Mouse (Mus musculus) forebrain, embryonic 12.5 days (tissue): ENCODE data around the gene Fam178b. TPM values are rescaled to one million over a fixed set of nuclear protein-coding genes. Genes with fewer than 3 reads are reported as not detected.
A peak's percentile ranks its signal among the peaks of the same experiment; 100 is the strongest.
"Not testable (repeated sequence)": the region's sequence is repeated elsewhere in the genome, so short reads cannot be mapped to it uniquely, and the experiment has no call there.

ENCODE experiments used
- ATAC-seq: fragments of 200-750 bp; cut with Nextera tagmentation; 2 replicates; pipeline ENCODE4 v1.8.0; 2017; ENCODE audit warnings: moderate TSS enrichment; ENCODE audit not compliant: low FRiP score
- H3K27ac ChIP-seq: fragments of 300-500 bp; sonication (generic); 2 replicates; pipeline ENCODE4 v1.5.1; 2016; ENCODE audit warnings: mild to moderate bottlenecking
- H3K27me3 ChIP-seq: fragments of 300-500 bp; sonication (generic); 2 replicates; pipeline ENCODE4 v1.6.1; 2016; ENCODE audit warnings: mild to moderate bottlenecking
- H3K36me3 ChIP-seq: fragments of 300-500 bp; sonication (generic); replicated peaks from 2 replicates; pipeline ENCODE4 v1.6.1; 2016; ENCODE audit warnings: mild to moderate bottlenecking
- H3K4me1 ChIP-seq: fragments of 300-500 bp; sonication (generic); 2 replicates; pipeline ENCODE4 v1.6.1; 2016
- H3K4me2 ChIP-seq: fragments of 300-500 bp; sonication (generic); 2 replicates; pipeline ENCODE4 v1.6.1; 2016; ENCODE audit warnings: mild to moderate bottlenecking, moderate library complexity
- H3K4me3 ChIP-seq: fragments of 300-500 bp; sonication (generic); replicated peaks from 2 replicates; pipeline ENCODE4 v1.5.1; 2016; ENCODE audit warnings: mild to moderate bottlenecking
- H3K9ac ChIP-seq: fragments of 300-500 bp; sonication (generic); 2 replicates; pipeline ENCODE4 v1.6.1; 2016; ENCODE audit warnings: mild to moderate bottlenecking
- H3K9me3 ChIP-seq: fragments of 300-500 bp; sonication (generic); 2 replicates; pipeline ENCODE4 v1.6.1; 2016
- WGBS: fragments of 180-500 bp; shearing (Covaris S2); methylation state at CpG from one replicate; pipeline ENCODE4 v1.1.7; 2016; 5-methylcytosine and 5-hydroxymethylcytosine counted together
- polyA plus RNA-seq: library from polyadenylated mRNA; unstranded; fragments of >200 nt; fragmentation: Nextera tagmentation; extraction: Ambion mirVana; gene quantifications from 2 replicates; pipeline ENCODE4 v1.2.1, GENCODE M21; 2016

Fam178b gene
- polyA plus RNA-seq, 1 experiment from 2014 or later = 0.18 TPM

DNA sequence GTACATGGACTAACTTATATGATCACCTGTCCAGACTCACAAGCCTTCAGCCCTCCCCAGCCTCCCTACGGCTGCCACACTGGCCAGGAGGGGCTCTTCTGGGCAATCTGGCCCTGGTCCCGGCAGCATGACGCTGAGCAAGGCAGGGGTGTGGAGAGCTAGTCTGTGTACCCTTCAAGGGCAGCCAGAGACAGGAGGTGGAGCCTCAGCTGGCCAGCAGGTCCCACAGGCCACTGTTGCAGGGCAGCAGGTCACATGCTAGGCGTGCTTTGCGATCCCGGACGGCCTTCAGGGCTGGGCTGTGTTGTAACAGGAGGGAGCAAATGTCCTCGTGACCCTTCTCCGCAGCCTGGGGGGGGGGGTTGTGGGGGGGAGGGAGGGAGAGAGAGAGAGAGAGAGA, 143.8 kb downstream of the Fam178b start, which contains the start of gene Gm42417:
Gm42417 (minus strand) TSS at position 244 of the 400 bp plus-strand sequence.
- Histone ChIP-seq H3K9me3 (no peaks in the 10 kb centered on the region), H3K27ac (no peak within 1 kb of the TSS), H3K9ac (no peak within 1 kb of the TSS), H3K36me3 (peaks cover 34% of the 10 kb centered on the region), H3K27me3 (no peaks in the 10 kb centered on the region), H3K4me2 (no peak within 1 kb of the TSS), H3K4me1 (peaks cover 4% of the 10 kb centered on the region; the same call in 1 of the 2 replicates), H3K4me3 (no peak within 1 kb of the TSS)
- ATAC-seq = no peak
- WGBS = 85% methylated on average over 9 of the region's 9 CpGs

DNA sequence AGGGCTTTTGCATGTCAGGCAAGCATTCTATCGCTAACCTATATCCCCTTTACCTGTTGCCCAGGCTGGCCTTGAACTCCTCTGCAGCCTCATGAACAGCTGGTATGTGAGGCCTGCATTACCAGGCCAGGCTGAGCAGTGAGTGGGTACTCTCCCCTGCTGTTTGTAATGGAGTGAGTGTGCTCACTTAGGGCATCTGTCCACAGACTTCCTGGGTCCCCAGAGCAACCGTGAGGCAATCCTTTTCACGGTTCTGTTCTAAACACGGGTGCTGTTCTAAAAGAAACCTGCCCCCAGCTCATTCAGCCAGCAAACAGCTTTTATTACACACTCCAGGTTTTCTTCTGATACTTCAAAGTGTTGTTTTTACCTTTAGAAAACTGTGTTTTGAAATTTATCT, 144.3 kb downstream of the Fam178b start:
- H3K4me3 ChIP-seq = no peak overlapping the region
- no peak overlapping the region for H3K27ac ChIP-seq
- no peaks in the 10 kb centered on the region for H3K27me3 ChIP-seq
- 88% methylated on average over 4 of the region's 4 CpGs for WGBS
- H3K4me1 ChIP-seq = peaks cover 4% of the 10 kb centered on the region; the same call in 1 of the 2 replicates
- ATAC-seq = no peak
- no peak overlapping the region for H3K4me2 ChIP-seq
- no peaks in the 10 kb centered on the region for H3K9me3 ChIP-seq
- H3K36me3 ChIP-seq = peaks cover 34% of the 10 kb centered on the region
- H3K9ac ChIP-seq = no peak overlapping the region

DNA sequence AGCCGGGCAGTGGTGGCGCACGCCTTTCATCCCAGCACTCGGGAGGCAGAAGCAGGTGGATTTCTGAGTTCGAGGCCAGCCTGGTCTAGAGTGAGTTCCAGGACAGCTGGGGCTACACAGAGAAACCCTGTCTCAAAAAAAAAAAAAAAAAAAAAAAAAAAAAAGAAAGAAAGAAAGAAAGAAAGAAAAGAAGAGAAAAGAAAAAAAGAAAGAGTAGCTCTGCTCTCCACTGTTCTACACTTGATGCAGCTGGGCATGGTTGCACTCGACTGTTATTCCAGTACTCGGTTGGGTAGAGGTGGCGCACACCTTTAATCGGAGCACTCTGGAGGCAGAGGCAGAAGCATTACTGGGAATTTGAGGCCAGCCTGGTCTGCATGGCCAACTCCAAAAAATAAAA, 146.2 kb downstream of the Fam178b start, which contains the start of gene Ankrd23:
Ankrd23 (minus strand) TSS at position 101 of the 400 bp plus-strand sequence.
- H3K4me3 ChIP-seq, H3K27me3 ChIP-seq, H3K9ac ChIP-seq, H3K9me3 ChIP-seq, H3K4me2 ChIP-seq, ATAC-seq, H3K4me1 ChIP-seq: not testable (repeated sequence)
- 96% methylated on average over 9 of the region's 9 CpGs for WGBS
- Histone ChIP-seq H3K36me3 (peaks cover 31% of the 10 kb centered on the region), H3K27ac (peak within 1 kb of the TSS; percentile 66)

DNA sequence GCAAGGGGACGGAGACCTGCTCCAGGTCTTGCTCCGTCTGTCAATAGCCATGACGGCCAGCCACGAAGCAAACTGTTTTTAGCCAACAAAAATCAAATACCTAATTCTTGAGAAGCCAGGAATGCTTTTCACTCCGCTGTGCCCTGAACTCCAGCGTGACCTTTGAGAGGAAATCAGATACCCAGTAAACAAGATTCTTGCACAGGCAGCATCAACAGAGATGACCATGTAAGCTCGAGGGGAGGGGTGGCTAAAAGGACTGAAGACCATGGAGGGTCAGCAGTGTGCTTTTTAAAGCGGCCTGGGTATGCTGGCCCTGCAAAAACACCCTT, 146.6 kb downstream of the Fam178b start:
- ATAC-seq = no peak
- H3K4me1 ChIP-seq = peaks cover 4% of the 10 kb centered on the region; the same call in 1 of the 2 replicates
- H3K9me3 ChIP-seq = no peaks in the 10 kb centered on the region
- no peak overlapping the region for H3K4me2 ChIP-seq
- H3K4me3 ChIP-seq = no peak overlapping the region
- no peak overlapping the region for H3K27ac ChIP-seq
- peaks cover 27% of the 10 kb centered on the region for H3K36me3 ChIP-seq
- H3K27me3 ChIP-seq = no peaks in the 10 kb centered on the region
- 85% methylated on average over 8 of the region's 8 CpGs for WGBS
- H3K9ac ChIP-seq = no peak overlapping the region

DNA sequence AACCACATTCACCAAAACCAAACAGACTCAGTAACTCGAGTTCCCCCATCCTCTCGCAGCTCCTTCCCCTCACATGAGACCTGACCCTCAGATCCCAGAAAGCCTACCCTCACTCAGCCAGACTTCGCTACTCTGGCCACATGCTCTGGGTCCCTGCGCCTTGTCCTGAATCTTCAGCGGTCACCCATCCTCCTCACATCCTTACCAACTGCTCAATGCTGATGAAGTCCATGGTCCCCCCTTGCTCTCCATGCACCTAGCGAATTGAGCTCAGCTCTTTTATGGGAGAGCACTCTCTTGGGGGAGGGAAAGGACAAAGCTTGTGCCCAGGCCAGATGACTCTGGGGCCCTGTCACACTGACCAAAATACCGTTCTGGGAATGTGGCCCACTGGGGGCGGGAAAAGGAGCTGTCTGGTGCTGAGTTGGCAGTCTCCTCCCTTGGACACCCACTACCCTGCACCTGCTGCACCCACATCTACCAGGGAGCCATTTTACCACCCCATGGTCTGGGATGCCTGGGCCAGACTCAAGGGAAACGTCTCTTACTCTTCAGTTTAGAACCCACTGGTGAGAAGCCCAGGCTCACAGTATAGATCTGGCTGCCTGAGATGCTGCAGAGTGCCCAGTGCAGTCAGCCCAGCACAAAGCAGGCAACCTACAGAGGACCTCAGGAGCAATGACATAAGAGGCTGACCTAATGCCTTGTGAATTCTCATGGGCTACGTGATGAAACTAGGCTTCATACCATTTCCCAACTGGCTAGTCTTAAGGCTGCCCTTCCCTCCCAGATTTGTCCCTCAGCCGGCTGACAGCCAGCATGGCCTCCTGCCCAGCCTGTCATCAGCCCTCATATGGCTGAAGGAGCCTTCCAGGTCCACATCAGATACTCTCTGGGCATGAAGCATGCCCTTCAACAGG, 147.2 kb downstream of the Fam178b start:
- Histone ChIP-seq H3K4me2 (no peak overlapping the region), H3K36me3 (peaks cover 27% of the 10 kb centered on the region)
- 84% methylated on average over 11 of the region's 11 CpGs for WGBS

DNA sequence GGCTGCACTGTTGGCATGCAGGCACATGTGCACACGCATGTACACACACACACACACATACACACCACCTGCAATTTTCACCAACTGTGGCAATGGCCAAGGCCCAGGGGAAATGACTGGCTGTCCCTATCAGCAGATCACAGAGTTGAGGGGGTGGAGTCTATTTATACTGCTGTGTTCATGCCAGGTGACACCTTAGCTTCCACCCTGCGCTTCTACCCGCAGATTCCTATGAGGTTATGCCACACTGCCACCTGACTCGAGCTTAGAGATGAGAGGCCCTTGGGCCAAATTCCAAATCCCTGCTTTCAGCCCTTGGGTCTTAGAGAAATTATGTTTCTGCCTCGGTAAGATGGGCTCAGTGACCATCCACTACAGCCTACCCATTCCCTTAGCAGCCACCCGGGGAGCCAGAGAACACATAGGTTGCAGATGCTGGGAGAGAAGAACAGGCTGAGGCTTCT, 148.4 kb downstream of the Fam178b start:
- H3K4me2 ChIP-seq = no peak overlapping the region
- no peak overlapping the region for H3K27ac ChIP-seq
- peaks cover 17% of the 10 kb centered on the region for H3K36me3 ChIP-seq
- H3K4me3 ChIP-seq = no peak overlapping the region
- H3K9me3 ChIP-seq = no peaks in the 10 kb centered on the region
- H3K9ac ChIP-seq = no peak overlapping the region
- H3K4me1 ChIP-seq = peaks cover 8% of the 10 kb centered on the region; the same call in 1 of the 2 replicates
- no peaks in the 10 kb centered on the region for H3K27me3 ChIP-seq
- no peak for ATAC-seq
- 88% methylated on average over 6 of the region's 6 CpGs for WGBS

More for the DNA sequence above, 147.2 kb downstream of the Fam178b start:
- H3K4me1 ChIP-seq = peaks cover 4% of the 10 kb centered on the region; the same call in 1 of the 2 replicates
- no peak overlapping the region for H3K9ac ChIP-seq
- no peak overlapping the region for H3K27ac ChIP-seq
- no peak for ATAC-seq
- H3K27me3 ChIP-seq = no peaks in the 10 kb centered on the region
- no peaks in the 10 kb centered on the region for H3K9me3 ChIP-seq
- no peak overlapping the region for H3K4me3 ChIP-seq

DNA sequence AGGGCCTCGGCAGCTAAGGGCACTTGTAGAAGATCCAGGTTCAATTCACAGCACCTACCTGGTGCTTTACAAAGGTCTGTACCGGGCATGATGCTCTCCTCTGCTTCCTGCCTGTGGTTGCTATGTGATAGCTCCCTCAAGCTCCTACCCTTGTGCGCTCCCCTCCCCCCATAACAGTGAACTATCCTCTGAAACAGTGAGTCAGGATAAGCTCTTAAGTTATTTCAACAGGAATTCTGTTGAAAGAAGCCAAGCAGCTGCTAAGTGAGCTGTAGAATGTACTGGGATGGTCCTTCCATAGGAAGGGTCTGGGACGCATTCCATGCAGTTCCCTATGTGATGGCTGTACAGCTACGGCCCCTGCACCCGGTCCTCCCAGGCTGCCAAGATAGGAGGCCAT, 149.4 kb downstream of the Fam178b start:
- Histone ChIP-seq H3K4me3 (no peak overlapping the region), H3K9ac (no peak overlapping the region), H3K36me3 (peaks cover 8% of the 10 kb centered on the region), H3K27ac (no peak overlapping the region), H3K27me3 (no peaks in the 10 kb centered on the region), H3K4me1 (peaks cover 11% of the 10 kb centered on the region), H3K4me2 (no peak overlapping the region), H3K9me3 (no peaks in the 10 kb centered on the region)
- 87% methylated on average over 6 of the region's 6 CpGs for WGBS
- no peak for ATAC-seq

DNA sequence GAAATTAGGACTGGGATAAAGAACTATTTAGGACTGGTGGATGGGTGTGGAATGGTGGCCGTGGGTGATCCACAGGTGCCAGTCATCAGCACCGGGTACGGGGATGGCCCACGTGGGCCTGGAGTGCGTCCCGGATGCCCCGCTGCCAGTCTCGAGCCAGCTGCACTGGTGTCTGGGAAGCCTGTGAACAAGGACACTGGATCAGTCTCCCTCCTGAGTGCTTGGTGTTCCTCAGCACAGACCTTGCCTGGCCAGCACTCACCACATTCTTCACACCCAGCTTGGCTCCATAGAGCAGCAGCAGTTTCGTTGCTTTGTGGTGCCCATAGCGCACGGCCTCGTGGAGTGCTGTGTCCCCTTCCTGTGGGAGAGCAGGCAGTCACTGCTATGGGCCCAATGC, 151.5 kb downstream of the Fam178b start:
- peaks cover 11% of the 10 kb centered on the region for H3K36me3 ChIP-seq
- no peak overlapping the region for H3K4me2 ChIP-seq
- H3K27me3 ChIP-seq = no peaks in the 10 kb centered on the region
- WGBS = 88% methylated on average over 12 of the region's 12 CpGs
- H3K27ac ChIP-seq = no peak overlapping the region
- H3K9ac ChIP-seq = no peak overlapping the region
- no peak overlapping the region for H3K4me3 ChIP-seq
- H3K9me3 ChIP-seq = no peaks in the 10 kb centered on the region
- H3K4me1 ChIP-seq = peaks cover 21% of the 10 kb centered on the region
- no peak for ATAC-seq

DNA sequence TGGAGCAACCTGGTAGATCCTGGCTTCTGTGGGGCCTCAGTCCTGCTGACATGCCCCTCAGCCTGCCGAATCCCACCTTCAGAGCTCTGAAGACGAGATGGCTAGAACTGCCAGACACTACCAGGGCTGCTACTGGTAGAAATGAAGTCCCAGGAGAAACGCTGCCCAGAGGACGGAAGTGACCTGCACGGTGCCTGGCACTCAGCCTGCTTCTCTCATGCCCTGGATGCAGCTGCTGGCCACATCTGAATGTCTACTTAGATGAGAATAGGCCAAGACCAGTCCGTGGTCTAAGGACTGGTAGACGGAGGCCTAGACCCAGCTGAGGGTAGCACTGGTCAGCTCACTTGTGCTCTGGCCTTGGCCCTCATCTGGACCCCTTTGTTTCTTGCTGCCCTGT, 152.0 kb downstream of the Fam178b start:
- Histone ChIP-seq H3K4me1 (peaks cover 21% of the 10 kb centered on the region), H3K36me3 (peaks cover 15% of the 10 kb centered on the region), H3K9me3 (no peaks in the 10 kb centered on the region), H3K4me2 (no peak overlapping the region), H3K9ac (no peak overlapping the region), H3K27ac (peak overlapping the region; percentile 1; the same call in 1 of the 2 replicates), H3K27me3 (no peaks in the 10 kb centered on the region), H3K4me3 (no peak overlapping the region)
- WGBS = 94% methylated on average over 7 of the region's 7 CpGs
- no peak for ATAC-seq

DNA sequence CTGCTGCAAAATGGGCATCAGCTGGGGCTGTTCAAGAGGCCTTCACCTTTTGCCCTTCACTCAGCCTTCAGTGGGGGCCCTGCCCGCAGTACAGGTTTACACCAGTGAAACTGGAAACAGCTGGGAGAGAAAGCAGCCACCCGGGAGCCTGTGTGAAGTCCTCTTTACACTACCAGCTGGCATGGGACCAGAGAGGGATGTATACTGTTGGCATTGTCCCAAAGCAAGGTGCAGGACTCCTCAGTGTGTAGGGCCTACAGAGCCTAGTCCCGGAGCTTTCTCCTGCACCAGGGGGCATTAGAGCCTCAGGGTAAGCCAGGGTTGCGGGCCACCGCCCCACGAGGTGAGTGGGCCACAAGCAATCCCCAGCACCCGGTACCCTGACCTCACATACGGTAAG, 152.5 kb downstream of the Fam178b start:
- H3K27me3 ChIP-seq = no peaks in the 10 kb centered on the region
- peaks cover 20% of the 10 kb centered on the region for H3K36me3 ChIP-seq
- no peak overlapping the region for H3K4me2 ChIP-seq
- no peak for ATAC-seq
- WGBS = 75% methylated on average over 8 of the region's 8 CpGs
- H3K4me3 ChIP-seq = no peak overlapping the region
- H3K9ac ChIP-seq = no peak overlapping the region
- H3K9me3 ChIP-seq = no peaks in the 10 kb centered on the region
- H3K4me1 ChIP-seq = peaks cover 21% of the 10 kb centered on the region
- peak overlapping the region; percentile 1; the same call in 1 of the 2 replicates for H3K27ac ChIP-seq

DNA sequence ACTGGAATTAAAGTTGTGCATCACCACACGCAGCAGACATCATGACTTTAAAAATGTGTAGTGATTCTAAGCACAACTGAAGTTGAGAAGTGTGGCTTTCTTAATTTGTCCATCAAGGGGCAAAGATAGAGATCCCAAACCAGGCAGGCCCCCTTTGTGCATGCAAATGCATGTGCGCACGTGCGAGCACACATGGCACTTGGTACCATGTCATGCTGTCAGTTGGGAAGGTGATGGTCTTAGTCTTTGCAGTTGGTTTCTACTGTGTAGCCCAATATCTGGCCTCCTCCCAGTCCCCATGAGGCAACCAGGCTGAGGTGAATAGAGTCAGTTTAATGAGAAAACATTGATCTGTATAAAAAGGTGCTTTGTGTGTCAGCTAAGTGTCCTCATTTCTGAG, 153.1 kb downstream of the Fam178b start:
- Histone ChIP-seq H3K9me3 (no peaks in the 10 kb centered on the region), H3K36me3 (peaks cover 26% of the 10 kb centered on the region), H3K4me3 (no peak overlapping the region), H3K27ac (no peak overlapping the region), H3K27me3 (no peaks in the 10 kb centered on the region), H3K4me2 (no peak overlapping the region), H3K4me1 (peaks cover 21% of the 10 kb centered on the region), H3K9ac (no peak overlapping the region)
- no peak for ATAC-seq
- WGBS = 94% methylated on average over 4 of the region's 4 CpGs

DNA sequence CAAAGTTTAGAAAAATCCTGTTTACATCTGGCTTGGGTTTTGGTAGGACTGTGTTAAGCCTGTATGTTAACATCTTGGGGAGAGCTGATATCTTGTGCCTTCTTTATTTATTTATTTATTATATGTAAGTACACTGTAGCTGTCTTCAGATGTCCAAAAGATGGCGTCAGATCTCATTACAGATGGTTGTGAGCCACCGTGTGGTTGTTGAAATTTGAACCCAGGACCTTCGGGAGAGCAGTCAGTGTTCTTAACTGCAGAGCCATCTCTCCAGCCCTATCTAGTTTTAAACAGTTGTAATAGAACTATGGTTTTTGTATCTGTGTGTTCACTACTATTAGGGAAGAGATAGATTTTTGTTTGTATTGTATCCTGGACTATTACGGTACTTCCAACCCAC, 153.7 kb downstream of the Fam178b start:
- Histone ChIP-seq H3K27me3 (no peaks in the 10 kb centered on the region), H3K9me3 (no peaks in the 10 kb centered on the region), H3K27ac (no peak overlapping the region), H3K4me1 (peaks cover 21% of the 10 kb centered on the region), H3K4me2 (no peak overlapping the region), H3K4me3 (no peak overlapping the region), H3K36me3 (peaks cover 32% of the 10 kb centered on the region), H3K9ac (no peak overlapping the region)
- ATAC-seq = no peak
- 88% methylated on average over 4 of the region's 4 CpGs for WGBS

DNA sequence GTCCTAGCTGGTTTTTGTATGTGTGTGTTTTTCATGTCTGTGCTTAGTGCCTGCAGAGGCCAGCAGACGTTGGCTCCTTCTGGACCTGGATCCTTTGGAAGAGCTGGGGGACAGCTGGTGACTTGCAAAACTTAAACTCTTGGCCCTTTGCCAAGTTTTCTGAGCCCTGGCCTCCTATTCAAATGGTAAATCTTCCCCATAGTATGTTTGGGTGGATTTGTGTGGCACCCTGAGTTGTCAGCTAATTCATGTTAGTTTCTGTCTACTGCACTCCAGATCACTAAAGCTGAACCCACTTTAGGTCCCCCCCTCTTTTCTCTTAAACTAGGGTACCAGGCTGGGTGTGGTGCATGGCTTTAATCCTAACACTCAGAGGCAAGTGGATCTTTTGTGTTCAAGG, 154.6 kb downstream of the Fam178b start:
- 6% methylated on average over 1 of the region's 1 CpGs for WGBS
- Histone ChIP-seq H3K27me3 (no peaks in the 10 kb centered on the region), H3K4me1 (peaks cover 21% of the 10 kb centered on the region), H3K4me2 (no peak overlapping the region), H3K9ac (no peak overlapping the region), H3K36me3 (peaks cover 41% of the 10 kb centered on the region), H3K27ac (peak overlapping the region; percentile 81), H3K4me3 (no peak overlapping the region), H3K9me3 (no peaks in the 10 kb centered on the region)
- ATAC-seq = peak; percentile 59
